Mouse (Mus musculus): ENCODE data around the gene Ltf.

GRCm38 (mm10) chr9:111056798-111057543 lies 37.9 kb downstream of the Ltf start, which contains the start of gene Ccrl2:
- no peak for TF ChIP-seq FLI1 (IDR thresholded peaks at IDR 0.05; ENCODE audit: low read length)
- TF ChIP-seq GATA1 (IDR thresholded peaks at IDR 0.05; ENCODE audit: borderline replicate concordance, low read length), result no peak; the same call in 2 of the 3 replicates

Data from megakaryocyte, embryonic 14.5 days (primary cell).